ENCODE assay signal across 8 mouse cellular contexts in the genomic region with DNA sequence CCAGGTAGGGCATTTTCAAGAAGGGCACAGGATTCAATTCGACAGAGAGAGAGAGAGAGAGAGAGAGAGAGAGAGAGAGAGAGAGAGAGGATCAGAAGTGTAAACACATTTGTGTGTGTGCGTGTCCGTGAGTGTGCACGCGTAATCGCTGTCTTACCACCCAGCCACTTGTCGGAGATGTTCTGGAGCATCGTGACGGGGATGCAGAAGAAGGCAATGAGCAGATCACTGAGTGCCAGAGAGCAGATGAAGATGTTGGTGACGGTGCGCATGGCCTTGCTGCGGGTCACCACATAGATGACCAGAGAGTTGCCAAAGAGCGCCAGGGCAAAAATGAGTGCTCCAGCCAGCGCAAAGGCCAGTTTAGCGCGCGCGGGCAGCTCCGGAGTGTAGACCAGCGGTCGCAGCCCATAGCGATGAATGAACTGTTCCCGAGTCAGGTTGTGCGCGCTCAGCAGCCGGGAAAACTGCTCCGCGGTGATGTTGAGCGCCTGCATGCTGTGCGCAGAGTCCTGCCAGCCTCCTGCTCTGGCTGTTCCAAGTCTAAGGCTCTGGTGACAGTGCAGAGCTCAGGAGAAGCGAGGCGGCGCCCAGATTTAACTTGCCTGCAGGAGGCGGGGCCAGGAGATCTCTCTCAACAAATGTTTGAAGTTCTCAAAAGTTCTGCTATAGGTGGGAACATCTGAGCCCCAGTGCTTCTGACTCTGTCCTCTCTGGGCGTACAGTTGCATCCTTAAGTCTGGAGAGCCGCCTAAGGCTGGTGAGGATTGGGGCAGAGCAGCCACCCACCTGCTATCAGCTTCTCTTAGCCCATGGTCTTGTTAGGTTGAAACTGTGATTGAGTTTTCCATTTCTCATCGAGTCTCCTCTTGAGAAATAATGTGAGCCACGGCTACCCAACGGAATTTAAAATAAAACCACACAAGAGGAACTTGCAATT. TPM values are rescaled to one million over a fixed set of nuclear protein-coding genes. Genes with fewer than 3 reads are reported as not detected.
A peak's percentile ranks its signal among the peaks of the same experiment; 100 is the strongest.
DNase-seq lines count a peak whose midpoint lies in the region; ATAC-seq and TF ChIP-seq lines count a peak whose summit lies in the region.

TSS of gene Qrfpr (minus strand) at position 571 of the 940 bp plus-strand sequence.

- no peaks in the 10 kb centered on the region for H3K9me3 ChIP-seq in heart, embryonic 10.5 days
- H3K9me3 ChIP-seq in ES-Bruce4 (replicated peaks; ENCODE audit: control insufficient read depth, insufficient read depth, low read length, poor library complexity, severe bottlenecking), result no peaks in the 10 kb centered on the region
- H3K9me3 ChIP-seq in forebrain, embryonic 10.5 days, result no peaks in the 10 kb centered on the region
- H3K9me3 ChIP-seq in limb, embryonic 11.5 days (ENCODE audit: control insufficient read depth, low read length), result no peaks in the 10 kb centered on the region

- ATAC-seq in limb, embryonic 11.5 days (ENCODE audit: insufficient number of reproducible peaks, low FRiP score, low TSS enrichment, low read depth), result no peak

- TF ChIP-seq CTCF in ES-Bruce4 (IDR thresholded peaks at IDR 0.05; ENCODE audit: low read depth, low read length), result no peak

- TF ChIP-seq EP300 in ES-Bruce4 (IDR thresholded peaks at IDR 0.05; ENCODE audit: insufficient read depth, low read depth, low read length), result no peak

- no peaks in the 10 kb centered on the region for H3K36me3 ChIP-seq in heart, embryonic 10.5 days
- no peaks in the 10 kb centered on the region for H3K36me3 ChIP-seq in ES-Bruce4 (ENCODE audit: control insufficient read depth, insufficient read depth, low read length, poor library complexity, severe bottlenecking)
- H3K36me3 ChIP-seq in forebrain, embryonic 10.5 days (replicated peaks), result no peaks in the 10 kb centered on the region
- no peaks in the 10 kb centered on the region for H3K36me3 ChIP-seq in limb, embryonic 11.5 days (ENCODE audit: control insufficient read depth, insufficient read depth, low read length)

- TF ChIP-seq POLR2A in ES-Bruce4 (IDR thresholded peaks at IDR 0.05; ENCODE audit: insufficient read depth, low read length), result no peak

- peak within 1 kb of the TSS; percentile 53 for H3K4me3 ChIP-seq in heart, embryonic 10.5 days
- H3K4me3 ChIP-seq in ES-Bruce4 (ENCODE audit: low read depth, low read length), result peak within 1 kb of the TSS; percentile 47
- H3K4me3 ChIP-seq in forebrain, embryonic 10.5 days, result peak within 1 kb of the TSS; percentile 53
- peak within 1 kb of the TSS; percentile 26 for H3K4me3 ChIP-seq in limb, embryonic 11.5 days (ENCODE audit: low read depth, low read length)

- H3K9ac ChIP-seq in ES-Bruce4 (ENCODE audit: low read depth, poor library complexity, severe bottlenecking), result no peak within 1 kb of the TSS
- no peak within 1 kb of the TSS for H3K9ac ChIP-seq in limb, embryonic 11.5 days (ENCODE audit: low read length)

- 0 out of 2 replicates have a peak, but pooled peaks cover 7% of the 10 kb centered on the region for H3K4me1 ChIP-seq in heart, embryonic 10.5 days
- no peaks in the 10 kb centered on the region for H3K4me1 ChIP-seq in ES-Bruce4 (ENCODE audit: control insufficient read depth, insufficient read depth, low read length)
- H3K4me1 ChIP-seq in forebrain, embryonic 10.5 days, result peaks cover 22% of the 10 kb centered on the region
- H3K4me1 ChIP-seq in limb, embryonic 11.5 days (ENCODE audit: control insufficient read depth, insufficient read depth, low read length), result no peaks in the 10 kb centered on the region

- H3K27me3 ChIP-seq in heart, embryonic 10.5 days (ENCODE audit: insufficient read depth, poor library complexity, severe bottlenecking), result peaks cover 42% of the 10 kb centered on the region
- H3K27me3 ChIP-seq in ES-Bruce4 (ENCODE audit: control insufficient read depth, insufficient read depth, low read length, poor library complexity, severe bottlenecking), result peaks cover 3% of the 10 kb centered on the region; the same call in 1 of the 2 replicates
- H3K27me3 ChIP-seq in forebrain, embryonic 10.5 days (ENCODE audit: poor library complexity, severe bottlenecking), result peaks cover 38% of the 10 kb centered on the region
- 0 out of 2 replicates have a peak, but pooled peaks cover 6% of the 10 kb centered on the region for H3K27me3 ChIP-seq in limb, embryonic 11.5 days (ENCODE audit: control insufficient read depth, insufficient read depth, low read length)

- no peak for DNase-seq in heart, embryonic 10.5 days (ENCODE audit: low spot score)
- DNase-seq in heart, adult 8-10 months (ENCODE audit: low spot score), result no peak
- peak; percentile 41 for DNase-seq in forebrain, embryonic 10.5 days (ENCODE audit: extremely low spot score, low spot score)
- peak; percentile 59 for DNase-seq in limb, embryonic 11.5 days (ENCODE audit: low spot score)
- DNase-seq in right cerebral cortex, postnatal 25 days, result peak; percentile 45
- no peak for DNase-seq in cerebellum, adult 9-11 months
- DNase-seq in kidney, adult 18-20 months, result no peak

- H3K27ac ChIP-seq in heart, embryonic 10.5 days, result no peak within 1 kb of the TSS
- H3K27ac ChIP-seq in ES-Bruce4 (ENCODE audit: insufficient read depth, low read length), result no peak within 1 kb of the TSS
- no peak within 1 kb of the TSS for H3K27ac ChIP-seq in forebrain, embryonic 10.5 days
- no peak within 1 kb of the TSS for H3K27ac ChIP-seq in limb, embryonic 11.5 days (replicated peaks; ENCODE audit: low read depth, low read length)

- WGBS in heart, embryonic 10.5 days, result 11% methylated on average over 39 of the region's 39 CpGs
- WGBS in forebrain, embryonic 10.5 days, result 12% methylated on average over 39 of the region's 39 CpGs
- 12% methylated on average over 39 of the region's 39 CpGs for WGBS in limb, embryonic 11.5 days

- peak within 1 kb of the TSS; percentile 52 for H3K4me2 ChIP-seq in limb, embryonic 11.5 days (ENCODE audit: low read depth, severe bottlenecking)

RNA-seq across cellular contexts. Expression of gene Qrfpr, which starts in this region (rescaled TPM):
- polyA plus RNA-seq in heart, embryonic 10.5 days (2016; fragmentation: Nextera tagmentation; extraction: Ambion mirVana), result 0.10 TPM in 1 of 2 replicates, not detected in the other
- total RNA-seq in heart, adult 8-10 months (2022), result not detected
- polyA plus RNA-seq in ES-Bruce4 (2011; ENCODE audit: insufficient read depth, insufficient read length, low read depth, missing spikeins), result not detected in 2 replicates
- polyA plus RNA-seq in forebrain, embryonic 10.5 days (2016; fragmentation: Nextera tagmentation; extraction: Ambion mirVana), result 0.18 and 0.38 TPM in 2 replicates
- not detected in 2 replicates for polyA plus RNA-seq in limb, embryonic 11.5 days (2014; fragmentation: Nextera tagmentation; extraction: Ambion mirVana)

Comparison
In these comparisons a context has a peak if more than half of its experiments do, and no peak if none do; other contexts are left out.
1. Peak in DNase-seq and H3K4me3 ChIP-seq in forebrain, embryonic 10.5 days; RNA of the gene not detected or under 1 TPM.
2. Peak in DNase-seq, H3K4me3 ChIP-seq and H3K4me2 ChIP-seq in limb, embryonic 11.5 days; RNA of the gene not detected or under 1 TPM.